Mouse (Mus musculus) ES-E14 (cell line): ENCODE results near the gene Dctn2. TPM values are rescaled to one million over a fixed set of nuclear protein-coding genes. Genes with fewer than 3 reads are reported as not detected.
A peak's percentile ranks its signal among the peaks of the same experiment; 100 is the strongest.

Experiments used
- DNase-seq: peaks from one replicate; pipeline ENCODE4 v3.0.0-alpha.2; 2013; ENCODE audit warnings: low read depth, low spot score
- H3K27ac ChIP-seq: 2 replicates; pipeline ENCODE4 v1.5.1; 2012; ENCODE audit warnings: low read depth, mild to moderate bottlenecking, low read length, moderate library complexity, mixed read lengths; ENCODE audit not compliant: poor library complexity, insufficient read depth, severe bottlenecking
- H3K36me3 ChIP-seq: 2 replicates; pipeline ENCODE4 v1.6.1; 2012; ENCODE audit warnings: mild to moderate bottlenecking, low read length, moderate library complexity, mixed read lengths; ENCODE audit not compliant: control insufficient read depth, poor library complexity, insufficient read depth, severe bottlenecking
- H3K4me1 ChIP-seq, 2 experiments: fragments of 150-350 bp in 1 of 2; sonication (generic) in 1 of 2; 2 replicates each; pipeline ENCODE4 v1.6.1; 2012; ENCODE audit warnings: low read length in 2 of 2, mild to moderate bottlenecking in 1 of 2, mixed read lengths in 1 of 2; ENCODE audit not compliant: control insufficient read depth in 2 of 2, insufficient read depth in 2 of 2, poor library complexity in 1 of 2
- H3K4me3 ChIP-seq, 2 experiments: fragments of 150-350 bp in 1 of 2; sonication (generic) in 1 of 2; 2 replicates each; pipeline ENCODE4 v1.5.1; 2012; ENCODE audit warnings: low read length in 2 of 2, low read depth in 1 of 2, mild to moderate bottlenecking in 1 of 2, mixed read lengths in 1 of 2; ENCODE audit not compliant: insufficient read depth in 1 of 2, poor library complexity in 1 of 2, severe bottlenecking in 1 of 2
- H3K9ac ChIP-seq: 2 replicates; pipeline ENCODE4 v1.6.1; 2012; ENCODE audit warnings: low read depth, mild to moderate bottlenecking, low read length, mixed read lengths; ENCODE audit not compliant: poor library complexity, insufficient read depth, severe bottlenecking
- H3K9me3 ChIP-seq: fragments of 150-350 bp; sonication (generic); 2 replicates; pipeline ENCODE4 v1.6.1; 2012; ENCODE audit warnings: low read depth, mild to moderate bottlenecking, low read length; ENCODE audit not compliant: control insufficient read depth, insufficient read depth
- CHD2 ChIP-seq: IDR thresholded peaks from 2 replicates; pipeline ENCODE4 v1.6.1; 2014; ENCODE audit warnings: mild to moderate bottlenecking, low read depth, low read length, inconsistent platforms
- HCFC1 ChIP-seq: IDR thresholded peaks from 2 replicates; pipeline ENCODE4 v1.6.1; 2012; ENCODE audit warnings: low read length, inconsistent platforms, borderline replicate concordance; ENCODE audit not compliant: insufficient read depth
- MAFK ChIP-seq: IDR thresholded peaks from 2 replicates; pipeline ENCODE4 v1.6.1; 2014; ENCODE audit warnings: mild to moderate bottlenecking, low read depth, low read length, inconsistent platforms; ENCODE audit not compliant: insufficient read depth
- ZC3H11A ChIP-seq: IDR thresholded peaks from 2 replicates; pipeline ENCODE4 v1.6.1; 2012; ENCODE audit warnings: low read depth, mild to moderate bottlenecking, inconsistent platforms, low read length, borderline replicate concordance
- ZNF384 ChIP-seq: IDR thresholded peaks from 2 replicates; pipeline ENCODE4 v1.6.1; 2012; ENCODE audit warnings: low read depth, low read length, inconsistent platforms
- in situ Hi-C, 2 experiments: fragments of 600-800 bp; cut with MboI; formaldehyde crosslinking; loops; one replicate each; pipeline ENCODE4 v1.15.1; 2025; ENCODE audit warnings: low sequenced_read_pairs in 2 of 2, inconsistent platforms in 1 of 2; ENCODE audit not compliant: unreplicated experiment in 2 of 2
- total RNA-seq: library from RNA; depleted of rRNA; stranded (reverse); fragments of 300-350 nt; gene quantifications from 2 replicates; pipeline ENCODE4 v1.2.3, GENCODE M21; 2012

Gene Dctn2
- total RNA-seq, 1 experiment, result 139 TPM

DNA sequence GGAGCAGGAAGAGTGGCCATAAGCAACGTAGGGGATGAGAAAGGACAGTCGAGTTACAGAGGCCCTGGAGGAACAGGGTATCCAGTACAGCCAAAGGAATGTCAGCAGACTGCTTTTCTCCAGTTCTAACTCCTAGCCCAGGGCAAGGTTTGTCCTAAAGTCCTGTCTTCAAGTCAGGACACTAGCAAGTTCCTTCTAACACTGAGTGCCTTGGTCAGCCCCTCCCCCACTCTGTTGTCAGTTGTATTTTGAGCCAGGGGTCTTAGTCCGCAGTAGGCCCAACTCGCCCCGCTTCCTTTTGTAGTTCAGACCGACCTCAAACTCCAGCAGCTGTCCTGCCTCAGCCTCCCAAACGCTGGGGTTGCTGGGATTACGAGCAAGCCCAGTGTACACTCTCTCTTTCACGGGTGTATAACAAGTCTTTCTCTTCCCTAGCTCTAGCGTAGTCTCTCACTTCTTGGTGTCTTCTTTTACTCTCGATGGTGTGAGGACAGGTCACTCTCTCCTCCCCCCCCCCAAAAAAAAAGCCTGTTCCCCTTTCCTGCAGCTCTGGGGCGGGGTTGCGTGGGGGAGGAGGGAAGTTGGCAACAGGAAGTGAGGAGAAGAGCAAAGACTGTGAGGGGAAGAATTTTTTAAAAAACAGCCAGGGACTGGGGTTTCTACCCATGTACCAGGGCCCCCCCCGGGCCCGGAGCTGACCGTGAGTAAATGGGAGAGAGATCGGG, 57.1 kb downstream of the Dctn2 start:
- DNase-seq, result no peak
- TF ChIP-seq ZNF384 (no peak), CHD2 (no peak), MAFK (no peak), ZC3H11A (no peak), HCFC1 (no peak)
- H3K9me3 ChIP-seq, result no peaks in the 10 kb centered on the region
- H3K36me3 ChIP-seq, result no peaks in the 10 kb centered on the region
- in situ Hi-C loops, result no loop called here
- no peak overlapping the region for H3K27ac ChIP-seq
- H3K4me3 ChIP-seq, result no peak overlapping the region
- H3K9ac ChIP-seq, result no peak overlapping the region
- H3K4me1 ChIP-seq, result peaks cover 6 to 24% of the 10 kb centered on the region in 2 experiments; a peak in 3 of 4 replicates

DNA sequence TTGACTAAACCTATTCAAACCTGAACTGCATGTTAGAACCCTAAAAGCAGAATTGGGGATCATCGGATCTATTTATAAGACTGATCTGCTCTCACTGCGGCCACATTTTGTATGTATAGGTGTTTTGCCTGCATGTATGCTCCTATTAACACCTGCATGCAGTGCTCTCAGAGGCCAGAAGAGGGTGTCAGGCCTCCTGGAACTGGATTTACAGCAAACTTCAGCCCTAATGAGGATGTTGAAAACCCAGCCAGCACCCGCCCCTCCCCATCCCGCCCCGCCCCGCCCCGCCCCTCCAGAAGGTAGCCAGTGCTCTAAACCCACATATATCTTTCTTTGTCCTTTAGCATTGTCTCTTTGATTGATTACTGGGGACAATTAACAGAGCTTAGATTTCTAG, 58.3 kb downstream of the Dctn2 start:
- in situ Hi-C loops, result no loop called here
- no peak for DNase-seq
- Histone ChIP-seq H3K27ac (no peak overlapping the region), H3K4me1 (peaks cover 6 to 24% of the 10 kb centered on the region in 2 experiments; a peak in 3 of 4 replicates), H3K4me3 (no peak overlapping the region), H3K9ac (no peak overlapping the region), H3K9me3 (no peaks in the 10 kb centered on the region), H3K36me3 (no peaks in the 10 kb centered on the region)
- no peak for TF ChIP-seq ZNF384
- peak; percentile 16; the same call in 1 of the 2 replicates for TF ChIP-seq ZC3H11A
- TF ChIP-seq CHD2, result no peak

DNA sequence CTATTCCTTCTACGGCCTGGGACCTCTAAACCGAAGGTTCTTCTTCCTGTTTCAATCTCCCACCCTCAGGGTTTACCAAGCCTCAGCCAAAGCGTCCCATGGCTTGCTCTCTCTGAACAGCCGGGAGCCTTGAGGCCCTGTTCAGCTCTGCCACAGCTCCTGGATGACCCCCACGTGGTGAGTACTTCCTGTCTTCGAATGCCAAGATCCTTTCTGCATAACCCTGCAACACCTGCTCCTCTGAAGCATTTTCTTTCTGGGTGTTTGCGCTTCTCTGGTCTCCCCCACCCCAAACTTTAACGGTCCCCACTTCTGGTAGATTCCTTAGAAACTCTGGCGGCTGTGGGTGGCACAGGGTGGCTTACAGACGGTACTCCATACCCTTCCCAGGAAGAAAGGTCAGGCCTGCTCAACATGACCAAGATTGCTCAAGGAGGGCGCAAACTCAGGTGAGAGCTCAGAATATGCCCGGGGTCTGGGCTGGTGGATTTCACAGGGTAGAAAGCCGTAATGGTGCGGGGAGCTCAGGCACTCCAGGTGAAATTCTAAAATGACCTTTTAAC, 59.4 kb downstream of the Dctn2 start:
- Histone ChIP-seq H3K4me3 (peak overlapping the region; percentile 49 to 61; a peak in 2 of 4 replicates), H3K27ac (no peak overlapping the region), H3K4me1 (peaks cover 6 to 24% of the 10 kb centered on the region in 2 experiments; a peak in 3 of 4 replicates), H3K9me3 (no peaks in the 10 kb centered on the region), H3K36me3 (no peaks in the 10 kb centered on the region), H3K9ac (peak overlapping the region; percentile 29; the same call in 1 of the 2 replicates)
- no peak for TF ChIP-seq ZC3H11A
- no peak for TF ChIP-seq ZNF384
- TF ChIP-seq MAFK, result no peak
- TF ChIP-seq CHD2, result no peak
- no peak for TF ChIP-seq HCFC1
- in situ Hi-C loops, result no loop called here
- no peak for DNase-seq

DNA sequence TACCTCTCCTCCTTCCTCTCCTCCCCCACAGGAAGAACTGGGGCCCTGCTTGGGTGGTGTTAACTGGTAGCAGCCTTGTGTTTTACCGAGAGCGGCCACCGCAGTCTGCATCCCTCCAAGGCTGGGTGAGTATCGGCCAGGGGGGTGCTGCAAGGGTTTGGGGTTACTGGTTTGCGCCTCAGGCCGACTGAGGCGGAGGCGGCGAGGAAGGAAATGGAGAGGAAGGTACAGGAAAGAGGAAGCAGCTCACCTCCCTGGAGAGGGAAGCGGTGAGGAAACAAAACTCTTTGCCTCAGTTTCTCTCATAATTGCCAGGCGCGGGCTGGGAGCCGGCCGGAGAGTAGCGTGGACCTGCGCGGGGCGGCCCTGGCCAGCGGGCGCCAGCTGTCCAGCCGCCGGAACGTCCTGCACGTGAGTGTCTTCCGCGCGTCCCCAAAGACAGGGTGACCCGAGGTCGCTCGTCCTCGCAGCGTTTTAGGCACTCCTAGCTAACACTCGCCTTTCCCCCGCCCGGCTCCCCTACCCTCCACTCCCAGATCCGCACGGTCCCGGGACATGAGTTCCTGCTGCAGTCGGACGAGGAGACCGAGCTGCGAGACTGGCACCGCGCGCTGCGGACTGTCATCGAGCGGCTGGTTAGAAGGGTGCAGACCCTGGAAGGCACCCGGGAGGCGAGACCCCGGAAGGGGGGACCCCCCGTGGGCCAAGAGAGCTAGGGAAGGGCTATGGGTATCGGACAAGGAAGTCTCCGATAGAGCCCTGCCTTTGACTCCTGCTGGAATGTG, 60.0 kb downstream of the Dctn2 start:
- Histone ChIP-seq H3K27ac (no peak overlapping the region), H3K4me1 (peaks cover 6 to 24% of the 10 kb centered on the region in 2 experiments; a peak in 3 of 4 replicates), H3K36me3 (peaks cover 5% of the 10 kb centered on the region; the same call in 1 of the 2 replicates), H3K9ac (peak overlapping the region; percentile 29), H3K9me3 (no peaks in the 10 kb centered on the region), H3K4me3 (peak overlapping the region; percentile 49 to 61)
- DNase-seq, result no peak
- TF ChIP-seq ZC3H11A (no peak), CHD2 (no peak), HCFC1 (no peak), MAFK (no peak), ZNF384 (no peak)
- in situ Hi-C loops, result no loop called here
